In the genomic region with DNA sequence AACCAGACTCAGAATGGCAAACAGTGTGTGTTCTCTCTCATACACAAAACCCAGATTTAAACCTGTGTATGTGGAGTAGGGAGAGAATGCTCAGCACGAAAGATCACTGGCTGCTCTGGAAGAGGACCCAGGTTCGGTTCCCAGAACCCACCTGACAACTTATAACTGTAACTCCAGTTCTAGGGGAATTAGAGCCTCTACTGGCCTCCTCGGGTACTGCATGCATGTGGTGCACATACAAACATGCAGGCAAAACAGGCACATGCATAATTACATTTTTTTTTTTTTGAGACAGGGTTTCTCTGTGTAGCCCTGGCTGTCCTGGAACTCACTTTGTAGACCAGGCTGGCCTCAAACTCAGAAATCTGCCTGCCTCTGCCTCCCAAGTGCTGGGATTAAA, we compare ENCODE assay signal across 21 mouse cellular contexts. TPM values are rescaled to one million over a fixed set of nuclear protein-coding genes. Genes with fewer than 3 reads are reported as not detected.
DNase-seq lines count a peak whose midpoint lies in the region; ATAC-seq and TF ChIP-seq lines count a peak whose summit lies in the region.
"Not testable (repeated sequence)": the region's sequence is repeated elsewhere in the genome, so short reads cannot be mapped to it uniquely, and the experiment has no call there.
"Had no signal": no experiment of that assay in that cellular context is flagged by ENCODE, and none has a peak within 500 bp of the region (broad histone marks: within the 10 kb centered on the region; RNA-seq: fewer than 3 reads in every experiment).

No protein-coding gene starts in this region.

- not testable (repeated sequence) for TF ChIP-seq POLR2A in CH12.LX (IDR thresholded peaks at IDR 0.05; ENCODE audit: low read depth, low read length); MEL (IDR thresholded peaks at IDR 0.05; ENCODE audit: control insufficient read depth in 1 of 2, insufficient read depth in 1 of 2, low read depth in 1 of 2, low read length in 2 of 2, poor library complexity in 1 of 2); brain, embryonic 14.5 days (IDR thresholded peaks at IDR 0.05; ENCODE audit: borderline replicate concordance, extremely low read depth, insufficient read depth, insufficient read length, poor library complexity, severe bottlenecking)

- TF ChIP-seq RAD21 in CH12.LX (IDR thresholded peaks at IDR 0.05; ENCODE audit: low read depth, low read length); MEL (IDR thresholded peaks at IDR 0.05; ENCODE audit: low read depth, low read length): not testable (repeated sequence)

- H3K27ac ChIP-seq in CH12.LX (ENCODE audit: insufficient read depth, low read depth); MEL (ENCODE audit: control insufficient read depth, low read depth, low read length); left cerebral cortex, adult 2 months; lung, postnatal 0 days (ENCODE audit: low read length); stomach, postnatal 0 days (replicated peaks): not testable (repeated sequence)

- not testable (repeated sequence) for H3K4me3 ChIP-seq in CH12.LX (replicated peaks in 1 of 3; ENCODE audit: low read depth in 2 of 3, low read length in 2 of 3, poor library complexity in 1 of 3); MEL (ENCODE audit: control insufficient read depth in 1 of 2, insufficient read depth in 1 of 2, low read depth in 2 of 2, low read length in 2 of 2); left cerebral cortex, adult 2 months; lung, postnatal 0 days (ENCODE audit: low read depth, low read length); stomach, postnatal 0 days (ENCODE audit: low read depth, low read length)

- intact Hi-C loops in left cerebral cortex, adult 2 months (cut with DNase I), result not testable (repeated sequence)

- DNase-seq in CH12.LX (ENCODE audit: extremely low read depth); brain, embryonic 14.5 days (ENCODE audit: low read depth); left cerebral cortex, adult 2 months (ENCODE audit: extremely low spot score in 1 of 2, low spot score in 2 of 2); lung, postnatal 0 days (ENCODE audit: low spot score); stomach, postnatal 0 days (ENCODE audit: low spot score): not testable (repeated sequence)
- peak; percentile 59 for DNase-seq in MEL (ENCODE audit: low read depth, low spot score)
- peak; percentile 45 for DNase-seq in induced T-regulatory cell, adult 2 months (ENCODE audit: low read depth)

- H3K4me1 ChIP-seq in CH12.LX (ENCODE audit: control insufficient read depth in 1 of 2, insufficient read depth in 2 of 2); MEL (ENCODE audit: control insufficient read depth in 1 of 2, insufficient read depth in 2 of 2, low read length in 2 of 2); lung, postnatal 0 days (ENCODE audit: insufficient read depth, low read depth, low read length); stomach, postnatal 0 days (replicated peaks; ENCODE audit: control insufficient read depth, insufficient read depth): not testable (repeated sequence)

- H3K27me3 ChIP-seq in CH12.LX (replicated peaks), result peaks cover 83% of the 10 kb centered on the region
- not testable (repeated sequence) for H3K27me3 ChIP-seq in MEL (ENCODE audit: control insufficient read depth in 1 of 2, insufficient read depth in 2 of 2, low read length in 2 of 2); lung, postnatal 0 days (replicated peaks; ENCODE audit: insufficient read depth, low read length); stomach, postnatal 0 days (ENCODE audit: control insufficient read depth, insufficient read depth, low read length)

- in situ Hi-C loops in CH12.LX (cut with MboI; ENCODE audit: low pct_ligation_motif_present, low pct_unique_long_range_greater_than_20kb, low sequenced_read_pairs), result not testable (repeated sequence)

- not testable (repeated sequence) for H3K9ac ChIP-seq in CH12.LX (ENCODE audit: insufficient read depth, low read depth); MEL (ENCODE audit: control insufficient read depth, low read depth, low read length, poor library complexity, severe bottlenecking); lung, postnatal 0 days (replicated peaks; ENCODE audit: low read depth); stomach, postnatal 0 days (ENCODE audit: low read length)

- TF ChIP-seq EP300 in CH12.LX (IDR thresholded peaks at IDR 0.05; ENCODE audit: low read length); MEL (IDR thresholded peaks at IDR 0.05; ENCODE audit: low read depth in 1 of 2, low read length in 2 of 2); lung, postnatal 0 days (IDR thresholded peaks at IDR 0.05); stomach, postnatal 0 days (optimal IDR thresholded peaks at IDR 0.05): not testable (repeated sequence)

- dilution Hi-C loops in CH12.LX (cut with MboI; ENCODE audit: extremely low pct_ligation_motif_present, extremely low pct_unique_long_range_greater_than_20kb, low sequenced_read_pairs), result not testable (repeated sequence)

- H3K4me2 ChIP-seq in CH12.LX (ENCODE audit: insufficient read depth, low read depth, poor library complexity, severe bottlenecking); lung, postnatal 0 days (replicated peaks; ENCODE audit: low read depth, low read length); stomach, postnatal 0 days (replicated peaks; ENCODE audit: low read depth): not testable (repeated sequence)

- whole genome bisulfite sequencing in lung, postnatal 0 days, result 90% methylated on average over 3 of the region's 3 CpGs
- WGBS in stomach, postnatal 0 days, result 87% methylated on average over 3 of the region's 3 CpGs

- TF ChIP-seq CTCF in CH12.LX (conservative IDR thresholded peaks at IDR 0.05 in 1 of 2, IDR thresholded peaks at IDR 0.05 in 1 of 2; ENCODE audit: low read depth in 2 of 2, low read length in 2 of 2), result peak; percentile 22 to 23; a peak in 3 of 4 replicates
- peak; percentile 28 to 49 (median 48) for TF ChIP-seq CTCF in MEL (IDR thresholded peaks at IDR 0.05 in 2 of 3, conservative IDR thresholded peaks at IDR 0.05 in 1 of 3; ENCODE audit: control insufficient read depth in 1 of 3, insufficient read depth in 1 of 3, low read depth in 2 of 3, low read length in 3 of 3, poor library complexity in 1 of 3, severe bottlenecking in 1 of 3)
- TF ChIP-seq CTCF in brain, embryonic 14.5 days (IDR thresholded peaks at IDR 0.05; ENCODE audit: borderline replicate concordance, extremely low read depth, insufficient read depth, insufficient read length), result peak; percentile 19; the same call in 1 of the 2 replicates
- TF ChIP-seq CTCF in left cerebral cortex, adult 2 months (IDR thresholded peaks at IDR 0.05), result peak; percentile 21
- TF ChIP-seq CTCF in lung, postnatal 0 days (IDR thresholded peaks at IDR 0.05), result peak; percentile 36
- peak; percentile 39; the same call in 1 of the 2 replicates for TF ChIP-seq CTCF in stomach, postnatal 0 days (IDR thresholded peaks at IDR 0.05; ENCODE audit: low read depth)

- peaks cover 10% of the 10 kb centered on the region for H3K9me3 ChIP-seq in CH12.LX (replicated peaks; ENCODE audit: low read length)
- not testable (repeated sequence) for H3K9me3 ChIP-seq in MEL (replicated peaks; ENCODE audit: insufficient read depth, low read length); lung, postnatal 0 days (ENCODE audit: low read length); stomach, postnatal 0 days (ENCODE audit: control insufficient read depth, low read length)

- ATAC-seq in lung, postnatal 0 days; stomach, postnatal 0 days (ENCODE audit: low FRiP score, low TSS enrichment): not testable (repeated sequence)

- H3K36me3 ChIP-seq in CH12.LX (replicated peaks in 1 of 2; ENCODE audit: control insufficient read depth in 1 of 2, insufficient read depth in 1 of 2, low read length in 1 of 2); MEL (ENCODE audit: control insufficient read depth in 1 of 2, insufficient read depth in 2 of 2, low read length in 2 of 2); lung, postnatal 0 days (ENCODE audit: insufficient read depth, low read length); stomach, postnatal 0 days (ENCODE audit: control insufficient read depth, insufficient read depth, low read length): not testable (repeated sequence)

- H3K79me2 ChIP-seq in CH12.LX (replicated peaks; ENCODE audit: control insufficient read depth, extremely low read depth, insufficient read depth, poor library complexity, severe bottlenecking); MEL (ENCODE audit: control insufficient read depth, insufficient read depth, low read length, poor library complexity): not testable (repeated sequence)

RNA-seq across cellular contexts. Expression of gene Fgf15, which starts 9.2 kb away (rescaled TPM):
- not detected in 2 replicates for total RNA-seq in CH12.LX (2012; rRNA removed)
- total RNA-seq in CH12.LX (2014; rRNA removed), result not detected in 2 replicates
- polyA plus RNA-seq in CH12.LX (2012; ENCODE audit: insufficient read length, low read depth), result not detected in 2 replicates
- total RNA-seq in MEL (2012; rRNA removed), result 11.7 and 19.1 TPM in 2 replicates
- 10 to 100 TPM in 1 of 2 experiments, not detected in 1; 16.6 TPM for polyA plus RNA-seq in MEL (2012; ENCODE audit: insufficient read depth in 1 of 2, insufficient read length in 2 of 2, low read depth in 1 of 2, low replicate concordance in 2 of 2, missing spikeins in 1 of 2)
- polyA plus RNA-seq in brain, embryonic 14.5 days (2012; rRNA removed), result 24.6 and 28.4 TPM in 2 replicates
- total RNA-seq in left cerebral cortex, adult 2 months (2021), result not detected
- not detected in 2 replicates for polyA plus RNA-seq in lung, postnatal 0 days (2015; fragmentation: Nextera tagmentation; extraction: Ambion mirVana)
- not detected in 2 replicates for polyA plus RNA-seq in stomach, postnatal 0 days (2015; fragmentation: Nextera tagmentation; extraction: Ambion mirVana)
- total RNA-seq: adrenal gland, postnatal 36 days; common myeloid progenitor, adult 5-6 weeks; gastrocnemius, adult 8-10 months; gastrocnemius, postnatal 36 days; heart, postnatal 10 days; heart, postnatal 4 days had no signal
- polyA plus RNA-seq: CD4-positive, CD25-positive, alpha-beta regulatory T cell, adult 4 months; erythroblast, embryonic 14.5 days; heart, embryonic 14.5 days had no signal

RNA-seq across cellular contexts. Expression of gene LTO1, which starts 9.4 kb away (rescaled TPM):
- 10.2 and 10.7 TPM in 2 replicates for total RNA-seq in CH12.LX (2012; rRNA removed)
- 3.9 and 4.0 TPM in 2 replicates for total RNA-seq in CH12.LX (2014; rRNA removed)
- polyA plus RNA-seq in CH12.LX (2012; ENCODE audit: insufficient read length, low read depth), result 8.5 and 14.3 TPM in 2 replicates
- total RNA-seq in MEL (2012; rRNA removed), result 10.5 and 18.1 TPM in 2 replicates
- 10 to 100 TPM in 1 of 2 experiments, not detected in 1; 18.4 TPM for polyA plus RNA-seq in MEL (2012; ENCODE audit: insufficient read depth in 1 of 2, insufficient read length in 2 of 2, low read depth in 1 of 2, low replicate concordance in 2 of 2, missing spikeins in 1 of 2)
- 40.7 and 42.2 TPM in 2 replicates for polyA plus RNA-seq in brain, embryonic 14.5 days (2012; rRNA removed)
- 10 to 100 TPM; 26.4 to 27.8 TPM for total RNA-seq in left cerebral cortex, adult 2 months (2021)
- 20.3 and 23.3 TPM in 2 replicates for polyA plus RNA-seq in lung, postnatal 0 days (2015; fragmentation: Nextera tagmentation; extraction: Ambion mirVana)
- 17.1 and 17.8 TPM in 2 replicates for polyA plus RNA-seq in stomach, postnatal 0 days (2015; fragmentation: Nextera tagmentation; extraction: Ambion mirVana)

RNA-seq across cellular contexts. Expression of gene Ccnd1, which starts 34.2 kb away (rescaled TPM):
- total RNA-seq in CH12.LX (2012; rRNA removed) (0.13 and 0.34 TPM in 2 replicates), CH12.LX (2014; rRNA removed) (0.08 TPM in 1 of 2 replicates, not detected in the other), MEL (2012; rRNA removed) (0.08 and 0.13 TPM in 2 replicates)
- polyA plus RNA-seq in CH12.LX (2012; ENCODE audit: insufficient read length, low read depth) (0.11 and 0.16 TPM in 2 replicates), MEL (2012; ENCODE audit: insufficient read depth in 1 of 2, insufficient read length in 2 of 2, low read depth in 1 of 2, low replicate concordance in 2 of 2, missing spikeins in 1 of 2) (under 1 TPM in 1 of 2 experiments, not detected in 1; 0.38 TPM)
- 46.2 and 55.4 TPM in 2 replicates for polyA plus RNA-seq in brain, embryonic 14.5 days (2012; rRNA removed)
- 10 to 100 TPM; 57.0 to 57.7 TPM for total RNA-seq in left cerebral cortex, adult 2 months (2021)
- 68.4 and 75.5 TPM in 2 replicates for polyA plus RNA-seq in lung, postnatal 0 days (2015; fragmentation: Nextera tagmentation; extraction: Ambion mirVana)
- 38.7 and 38.9 TPM in 2 replicates for polyA plus RNA-seq in stomach, postnatal 0 days (2015; fragmentation: Nextera tagmentation; extraction: Ambion mirVana)

RNA-seq across cellular contexts. Expression of gene Fgf4, which starts 58.3 kb away (rescaled TPM):
- total RNA-seq in CH12.LX (2012; rRNA removed) (not detected in 2 replicates), CH12.LX (2014; rRNA removed) (not detected in 2 replicates), MEL (2012; rRNA removed) (not detected in 2 replicates)
- polyA plus RNA-seq in CH12.LX (2012; ENCODE audit: insufficient read length, low read depth) (not detected in 2 replicates), MEL (2012; ENCODE audit: insufficient read depth in 1 of 2, insufficient read length in 2 of 2, low read depth in 1 of 2, low replicate concordance in 2 of 2, missing spikeins in 1 of 2) (not detected)
- polyA plus RNA-seq in brain, embryonic 14.5 days (2012; rRNA removed), result not detected in 2 replicates
- total RNA-seq in left cerebral cortex, adult 2 months (2021), result not detected
- not detected in 2 replicates for polyA plus RNA-seq in lung, postnatal 0 days (2015; fragmentation: Nextera tagmentation; extraction: Ambion mirVana)
- polyA plus RNA-seq in stomach, postnatal 0 days (2015; fragmentation: Nextera tagmentation; extraction: Ambion mirVana), result not detected in 2 replicates
- total RNA-seq: adrenal gland, adult 8-10 months; adrenal gland, postnatal 36 days; common myeloid progenitor, adult 5-6 weeks; gastrocnemius, adult 8-10 months; heart, postnatal 10 days; heart, postnatal 4 days had no signal
- polyA plus RNA-seq: erythroblast, embryonic 14.5 days; forebrain, embryonic 10.5 days; forebrain, embryonic 14.5 days; heart, embryonic 14.5 days; hindbrain, embryonic 16.5 days; intestine, embryonic 15.5 days had no signal

Comparison
In these comparisons a context has a peak if more than half of its experiments do, and no peak if none do; other contexts are left out.
1. RNA of gene Fgf15, which starts 9.2 kb away (polyA plus RNA-seq): 24.6 to 28.4 TPM in brain, embryonic 14.5 days and 16.6 TPM in MEL; not detected in lung, postnatal 0 days, not detected in stomach, postnatal 0 days and not detected in CH12.LX; every median in the first group is over 10 times any median in the second.
2. RNA of gene Ccnd1, which starts 34.2 kb away (polyA plus RNA-seq): 68.4 to 75.5 TPM in lung, postnatal 0 days, 46.2 to 55.4 TPM in brain, embryonic 14.5 days and 38.7 to 38.9 TPM in stomach, postnatal 0 days; 0.38 TPM in MEL and 0.11 to 0.16 TPM in CH12.LX; every median in the first group is over 10 times any median in the second.
3. Peak in every context shown above with its lines, with median percentiles within 50 percentile points of each other: CTCF ChIP-seq.